Mouse (Mus musculus) ES-E14 (cell line): Measurements from ENCODE around the gene Lrp2bp. TPM values are rescaled to one million over a fixed set of nuclear protein-coding genes. Genes with fewer than 3 reads are reported as not detected.
A peak's percentile ranks its signal among the peaks of the same experiment; 100 is the strongest.

Experiments
- DNase-seq: peaks from one replicate; pipeline ENCODE4 v3.0.0-alpha.2; 2013; ENCODE audit warnings: low read depth, low spot score
- H3K27ac ChIP-seq: 2 replicates; pipeline ENCODE4 v1.5.1; 2012; ENCODE audit warnings: low read depth, mild to moderate bottlenecking, low read length, moderate library complexity, mixed read lengths; ENCODE audit not compliant: poor library complexity, insufficient read depth, severe bottlenecking
- H3K36me3 ChIP-seq: 2 replicates; pipeline ENCODE4 v1.6.1; 2012; ENCODE audit warnings: mild to moderate bottlenecking, low read length, moderate library complexity, mixed read lengths; ENCODE audit not compliant: control insufficient read depth, poor library complexity, insufficient read depth, severe bottlenecking
- H3K4me1 ChIP-seq, 2 experiments: fragments of 150-350 bp in 1 of 2; sonication (generic) in 1 of 2; 2 replicates each; pipeline ENCODE4 v1.6.1; 2012; ENCODE audit warnings: low read length in 2 of 2, mild to moderate bottlenecking in 1 of 2, mixed read lengths in 1 of 2; ENCODE audit not compliant: control insufficient read depth in 2 of 2, insufficient read depth in 2 of 2, poor library complexity in 1 of 2
- H3K4me3 ChIP-seq, 2 experiments: fragments of 150-350 bp in 1 of 2; sonication (generic) in 1 of 2; 2 replicates each; pipeline ENCODE4 v1.5.1; 2012; ENCODE audit warnings: low read length in 2 of 2, low read depth in 1 of 2, mild to moderate bottlenecking in 1 of 2, mixed read lengths in 1 of 2; ENCODE audit not compliant: insufficient read depth in 1 of 2, poor library complexity in 1 of 2, severe bottlenecking in 1 of 2
- H3K9ac ChIP-seq: 2 replicates; pipeline ENCODE4 v1.6.1; 2012; ENCODE audit warnings: low read depth, mild to moderate bottlenecking, low read length, mixed read lengths; ENCODE audit not compliant: poor library complexity, insufficient read depth, severe bottlenecking
- H3K9me3 ChIP-seq: fragments of 150-350 bp; sonication (generic); 2 replicates; pipeline ENCODE4 v1.6.1; 2012; ENCODE audit warnings: low read depth, mild to moderate bottlenecking, low read length; ENCODE audit not compliant: control insufficient read depth, insufficient read depth
- CHD2 ChIP-seq: IDR thresholded peaks from 2 replicates; pipeline ENCODE4 v1.6.1; 2014; ENCODE audit warnings: mild to moderate bottlenecking, low read depth, low read length, inconsistent platforms
- HCFC1 ChIP-seq: IDR thresholded peaks from 2 replicates; pipeline ENCODE4 v1.6.1; 2012; ENCODE audit warnings: low read length, inconsistent platforms, borderline replicate concordance; ENCODE audit not compliant: insufficient read depth
- MAFK ChIP-seq: IDR thresholded peaks from 2 replicates; pipeline ENCODE4 v1.6.1; 2014; ENCODE audit warnings: mild to moderate bottlenecking, low read depth, low read length, inconsistent platforms; ENCODE audit not compliant: insufficient read depth
- ZC3H11A ChIP-seq: IDR thresholded peaks from 2 replicates; pipeline ENCODE4 v1.6.1; 2012; ENCODE audit warnings: low read depth, mild to moderate bottlenecking, inconsistent platforms, low read length, borderline replicate concordance
- ZNF384 ChIP-seq: IDR thresholded peaks from 2 replicates; pipeline ENCODE4 v1.6.1; 2012; ENCODE audit warnings: low read depth, low read length, inconsistent platforms
- in situ Hi-C, 2 experiments: fragments of 600-800 bp; cut with MboI; formaldehyde crosslinking; loops; one replicate each; pipeline ENCODE4 v1.15.1; 2025; ENCODE audit warnings: low sequenced_read_pairs in 2 of 2, inconsistent platforms in 1 of 2; ENCODE audit not compliant: unreplicated experiment in 2 of 2
- total RNA-seq: library from RNA; depleted of rRNA; stranded (reverse); fragments of 300-350 nt; gene quantifications from 2 replicates; pipeline ENCODE4 v1.2.3, GENCODE M21; 2012

Gene Lrp2bp
- total RNA-seq, 1 experiment = 0.13 TPM

DNA sequence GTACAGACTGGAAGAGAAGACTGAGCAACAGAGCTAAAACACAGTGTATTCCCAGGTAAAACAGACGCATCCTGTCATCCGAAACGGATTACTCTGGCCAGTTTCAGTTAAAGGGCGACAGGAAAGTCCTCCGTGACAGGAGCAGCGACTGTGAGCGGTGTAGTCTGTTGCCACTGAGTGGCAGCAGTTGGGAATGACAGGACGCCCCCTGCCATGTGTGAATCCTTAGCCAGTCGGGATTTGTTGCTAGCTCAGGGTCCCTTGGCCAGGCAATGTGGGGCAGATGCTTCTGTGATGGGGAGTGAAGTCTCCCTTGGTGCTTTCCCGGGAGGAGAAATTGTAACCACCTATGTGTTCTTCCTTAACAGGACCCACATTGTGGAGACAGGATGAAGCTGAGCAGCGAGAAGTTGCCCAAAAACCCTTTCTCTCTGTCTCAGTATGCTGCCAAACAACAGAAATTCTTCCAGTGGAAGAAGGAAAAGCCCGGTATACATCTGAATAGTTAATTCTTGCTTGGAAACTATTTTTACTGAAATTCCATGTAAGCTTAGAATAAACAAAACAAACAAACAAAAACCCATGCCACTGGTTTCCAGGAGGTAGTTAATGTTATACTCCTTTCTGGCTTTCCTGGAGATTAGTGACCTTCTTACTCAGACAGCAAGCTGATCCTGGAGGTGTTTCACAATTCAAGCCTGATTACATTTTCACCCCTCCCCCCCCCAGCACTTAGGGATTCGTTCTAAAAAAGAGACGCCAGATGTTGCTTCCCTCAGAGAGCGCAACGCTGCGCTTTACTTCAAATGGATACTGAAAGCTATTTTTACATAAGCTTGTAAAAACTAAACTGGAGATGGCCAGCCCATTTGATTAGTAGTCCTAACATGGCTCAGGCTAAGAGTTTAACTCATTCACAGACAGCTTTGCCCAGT lies 11.9 kb downstream of the Lrp2bp start:
- no peak overlapping the region for H3K4me3 ChIP-seq
- TF ChIP-seq ZC3H11A = no peak
- no peak for TF ChIP-seq HCFC1
- TF ChIP-seq ZNF384 = no peak
- no peak for TF ChIP-seq MAFK
- TF ChIP-seq CHD2 = no peak
- no peaks in the 10 kb centered on the region for H3K9me3 ChIP-seq
- H3K9ac ChIP-seq = no peak overlapping the region
- in situ Hi-C loops = no loop called here
- no peaks in the 10 kb centered on the region for H3K4me1 ChIP-seq
- peak; percentile 4 for DNase-seq
- H3K36me3 ChIP-seq = no peaks in the 10 kb centered on the region
- H3K27ac ChIP-seq = no peak overlapping the region

DNA sequence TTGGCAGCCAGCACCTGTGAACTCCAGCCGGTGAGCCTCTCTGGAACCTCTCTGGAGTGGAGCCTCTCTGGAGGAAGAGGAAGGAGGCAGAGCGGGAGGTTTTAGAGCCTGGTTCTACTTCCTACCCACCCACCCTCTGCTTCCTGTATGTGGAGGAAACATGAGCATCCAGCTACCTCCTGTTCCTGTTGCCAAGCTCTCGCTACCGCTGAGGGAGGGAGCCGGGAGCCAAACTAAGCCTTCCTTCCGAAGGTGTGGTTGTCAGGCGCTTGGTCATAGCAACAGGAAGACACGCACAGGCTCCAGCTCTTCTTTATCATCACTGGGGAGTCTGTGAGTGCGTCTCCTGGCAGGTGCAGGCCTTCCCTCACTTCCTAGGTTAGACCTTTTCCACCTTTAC lies 23.1 kb downstream of the Lrp2bp start:
- Histone ChIP-seq H3K36me3 (no peaks in the 10 kb centered on the region), H3K4me3 (no peak overlapping the region), H3K4me1 (no peaks in the 10 kb centered on the region), H3K27ac (no peak overlapping the region), H3K9ac (no peak overlapping the region), H3K9me3 (no peaks in the 10 kb centered on the region)
- TF ChIP-seq ZC3H11A (no peak), CHD2 (no peak), HCFC1 (no peak), MAFK (no peak), ZNF384 (no peak)
- DNase-seq = no peak
- in situ Hi-C loops = no loop called here

DNA sequence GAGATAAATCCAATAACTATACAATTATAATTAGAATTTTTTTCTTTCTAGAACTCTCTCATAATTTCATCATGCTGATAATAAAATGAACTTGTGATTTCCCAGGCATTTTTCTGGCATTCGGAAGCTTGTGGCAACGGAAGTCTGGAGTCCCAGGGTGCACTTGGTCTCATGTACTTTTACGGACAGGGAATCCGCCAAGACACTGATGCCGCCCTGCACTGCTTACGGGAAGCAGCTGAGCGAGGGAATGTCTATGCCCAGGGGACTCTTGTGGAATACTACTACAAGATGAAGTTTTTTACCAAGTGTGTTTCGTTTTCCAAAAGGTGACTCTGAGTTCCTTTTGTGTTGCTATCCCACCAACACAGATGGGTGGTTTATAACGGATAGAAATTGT lies 23.7 kb downstream of the Lrp2bp start:
- Histone ChIP-seq H3K36me3 (no peaks in the 10 kb centered on the region), H3K9ac (no peak overlapping the region), H3K9me3 (no peaks in the 10 kb centered on the region), H3K4me1 (no peaks in the 10 kb centered on the region), H3K4me3 (no peak overlapping the region), H3K27ac (no peak overlapping the region)
- in situ Hi-C loops = no loop called here
- TF ChIP-seq HCFC1 (no peak), MAFK (no peak), ZC3H11A (no peak), ZNF384 (no peak), CHD2 (no peak)
- no peak for DNase-seq

DNA sequence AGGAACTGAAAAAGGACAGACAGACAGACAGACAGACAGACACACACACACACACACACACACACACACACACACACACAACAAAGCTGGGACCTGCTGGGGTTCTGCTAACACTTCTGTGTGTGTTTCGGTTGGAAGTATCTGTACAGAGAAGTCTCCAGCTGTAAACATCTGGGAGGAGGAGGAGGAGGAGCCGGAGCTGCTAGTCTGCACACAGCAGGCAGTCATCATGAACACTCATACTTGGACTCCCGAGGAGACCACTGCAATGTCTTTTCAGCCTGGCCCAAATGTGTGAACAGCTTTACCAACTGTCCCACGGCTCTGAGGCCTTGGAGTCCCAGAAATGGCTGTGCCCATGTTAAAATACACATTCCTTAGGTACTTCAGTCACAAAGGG lies 25.3 kb downstream of the Lrp2bp start:
- no peak overlapping the region for H3K27ac ChIP-seq
- H3K4me1 ChIP-seq = no peaks in the 10 kb centered on the region
- TF ChIP-seq ZNF384 = no peak
- no peak for TF ChIP-seq HCFC1
- no peak for TF ChIP-seq MAFK
- TF ChIP-seq CHD2 = no peak
- TF ChIP-seq ZC3H11A = no peak
- H3K36me3 ChIP-seq = no peaks in the 10 kb centered on the region
- H3K9ac ChIP-seq = no peak overlapping the region
- no peak for DNase-seq
- in situ Hi-C loops = no loop called here
- H3K4me3 ChIP-seq = no peak overlapping the region
- H3K9me3 ChIP-seq = no peaks in the 10 kb centered on the region
